16 mouse cellular contexts compared by ENCODE assay signal in the genomic region with DNA sequence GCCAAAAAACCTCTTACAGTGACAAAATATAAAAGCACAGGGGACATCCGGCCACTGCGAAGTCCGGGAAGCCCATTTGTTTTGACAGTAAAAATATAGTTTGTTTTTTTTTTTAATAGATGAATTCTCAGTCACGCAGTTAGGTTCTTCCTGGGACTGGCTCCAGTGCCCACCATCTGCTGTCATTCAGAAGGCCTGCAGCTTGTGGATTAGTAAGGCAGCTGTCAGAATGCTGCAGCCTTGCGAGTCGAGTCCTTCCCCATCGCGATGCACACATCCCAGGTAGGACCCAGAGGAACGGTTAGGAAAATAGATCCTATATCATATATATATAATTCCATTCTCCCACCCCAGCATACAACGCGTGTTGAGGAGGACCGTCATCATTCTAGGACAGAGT. TPM values are rescaled to one million over a fixed set of nuclear protein-coding genes. Genes with fewer than 3 reads are reported as not detected.
A peak's percentile ranks its signal among the peaks of the same experiment; 100 is the strongest.
DNase-seq lines count a peak whose midpoint lies in the region; ATAC-seq lines count a peak whose summit lies in the region.
"Had no signal": no experiment of that assay in that cellular context is flagged by ENCODE, and none has a peak within 500 bp of the region (broad histone marks: within the 10 kb centered on the region; RNA-seq: fewer than 3 reads in every experiment).

No protein-coding gene starts in this region.

- H3K4me3 ChIP-seq in forebrain, embryonic 15.5 days: no peak overlapping the region
- H3K4me3 ChIP-seq in forebrain, embryonic 12.5 days (replicated peaks): no peak overlapping the region
- H3K4me3 ChIP-seq in midbrain, embryonic 15.5 days: no peak overlapping the region
- H3K4me3 ChIP-seq in midbrain, embryonic 11.5 days (ENCODE audit: low read depth, low read length): no peak overlapping the region
- H3K4me3 ChIP-seq in neural tube, embryonic 14.5 days (ENCODE audit: low read depth, low read length): no peak overlapping the region

- H3K4me1 ChIP-seq in forebrain, embryonic 15.5 days: peaks cover 14% of the 10 kb centered on the region
- no peaks in the 10 kb centered on the region for H3K4me1 ChIP-seq in forebrain, embryonic 12.5 days
- H3K4me1 ChIP-seq in midbrain, embryonic 15.5 days: 0 out of 2 replicates have a peak, but pooled peaks cover 8% of the 10 kb centered on the region
- no peaks in the 10 kb centered on the region; the same call in 1 of the 2 replicates for H3K4me1 ChIP-seq in midbrain, embryonic 11.5 days (ENCODE audit: control insufficient read depth, insufficient read depth, low read length)
- H3K4me1 ChIP-seq in neural tube, embryonic 14.5 days (ENCODE audit: control insufficient read depth, insufficient read depth, low read length): peaks cover 10% of the 10 kb centered on the region

- DNase-seq in midbrain, embryonic 11.5 days (ENCODE audit: low spot score, missing footprints): no peak
- DNase-seq in cerebellum, postnatal 36 days: peak; percentile 53 to 58
- DNase-seq in spleen, postnatal 36 days (ENCODE audit: low spot score in 2 of 2): no peak
- no peak for DNase-seq in gastrocnemius, adult 8-10 months (ENCODE audit: low spot score in 2 of 2)
- DNase-seq: B cell, adult 2 months; kidney, adult 11 months; lung, postnatal 10 days had no signal

- 57% methylated on average over 12 of the region's 12 CpGs for WGBS in forebrain, embryonic 15.5 days
- 87% methylated on average over 12 of the region's 12 CpGs for WGBS in forebrain, embryonic 12.5 days
- WGBS in midbrain, embryonic 15.5 days: 60% methylated on average over 12 of the region's 12 CpGs
- 84% methylated on average over 12 of the region's 12 CpGs for WGBS in midbrain, embryonic 11.5 days
- 60% methylated on average over 12 of the region's 12 CpGs for WGBS in neural tube, embryonic 14.5 days

- no peaks in the 10 kb centered on the region; the same call in 1 of the 2 replicates for H3K36me3 ChIP-seq in forebrain, embryonic 15.5 days
- H3K36me3 ChIP-seq in forebrain, embryonic 12.5 days (replicated peaks): peaks cover 6% of the 10 kb centered on the region
- H3K36me3 ChIP-seq in midbrain, embryonic 15.5 days (replicated peaks): no peaks in the 10 kb centered on the region
- no peaks in the 10 kb centered on the region for H3K36me3 ChIP-seq in midbrain, embryonic 11.5 days (ENCODE audit: control insufficient read depth, insufficient read depth, low read length)
- no peaks in the 10 kb centered on the region for H3K36me3 ChIP-seq in neural tube, embryonic 14.5 days (ENCODE audit: control insufficient read depth, insufficient read depth, low read length)
- H3K36me3 ChIP-seq: G1E had no signal

- no peak for ATAC-seq in forebrain, embryonic 15.5 days (replicated peaks)
- ATAC-seq in forebrain, embryonic 12.5 days (ENCODE audit: low FRiP score): no peak
- ATAC-seq in midbrain, embryonic 15.5 days (replicated peaks): no peak
- no peak for ATAC-seq in midbrain, embryonic 11.5 days (ENCODE audit: low FRiP score)
- no peak for ATAC-seq in neural tube, embryonic 14.5 days (ENCODE audit: low read depth)

- peak overlapping the region; percentile 50 for H3K27ac ChIP-seq in forebrain, embryonic 15.5 days (replicated peaks)
- H3K27ac ChIP-seq in forebrain, embryonic 12.5 days: no peak overlapping the region
- H3K27ac ChIP-seq in midbrain, embryonic 15.5 days: peak overlapping the region; percentile 20
- H3K27ac ChIP-seq in midbrain, embryonic 11.5 days (ENCODE audit: low read depth, low read length): no peak overlapping the region
- 0 out of 2 replicates have a peak overlapping the region, but pooled peaks have one; percentile 5 for H3K27ac ChIP-seq in neural tube, embryonic 14.5 days (ENCODE audit: low read depth, low read length)

- H3K9me3 ChIP-seq in forebrain, embryonic 15.5 days: no peaks in the 10 kb centered on the region
- no peaks in the 10 kb centered on the region for H3K9me3 ChIP-seq in forebrain, embryonic 12.5 days
- H3K9me3 ChIP-seq in midbrain, embryonic 15.5 days: no peaks in the 10 kb centered on the region
- no peaks in the 10 kb centered on the region for H3K9me3 ChIP-seq in midbrain, embryonic 11.5 days (ENCODE audit: control insufficient read depth, low read length)
- H3K9me3 ChIP-seq in neural tube, embryonic 14.5 days (ENCODE audit: control insufficient read depth, low read length): no peaks in the 10 kb centered on the region

- H3K4me2 ChIP-seq in forebrain, embryonic 15.5 days (replicated peaks): no peak overlapping the region
- no peak overlapping the region for H3K4me2 ChIP-seq in forebrain, embryonic 12.5 days
- no peak overlapping the region for H3K4me2 ChIP-seq in midbrain, embryonic 15.5 days
- no peak overlapping the region for H3K4me2 ChIP-seq in midbrain, embryonic 11.5 days
- H3K4me2 ChIP-seq in neural tube, embryonic 14.5 days (ENCODE audit: low read depth, low read length): no peak overlapping the region
- H3K4me2 ChIP-seq: liver, embryonic 11.5 days had no signal

- no peaks in the 10 kb centered on the region for H3K27me3 ChIP-seq in forebrain, embryonic 15.5 days
- no peaks in the 10 kb centered on the region for H3K27me3 ChIP-seq in forebrain, embryonic 12.5 days
- no peaks in the 10 kb centered on the region for H3K27me3 ChIP-seq in midbrain, embryonic 15.5 days (replicated peaks)
- H3K27me3 ChIP-seq in midbrain, embryonic 11.5 days (ENCODE audit: control insufficient read depth, insufficient read depth, low read length): no peaks in the 10 kb centered on the region
- H3K27me3 ChIP-seq in neural tube, embryonic 14.5 days (ENCODE audit: control insufficient read depth, insufficient read depth, low read length): no peaks in the 10 kb centered on the region

- no peak overlapping the region for H3K9ac ChIP-seq in forebrain, embryonic 15.5 days (replicated peaks)
- no peak overlapping the region for H3K9ac ChIP-seq in forebrain, embryonic 12.5 days
- no peak overlapping the region for H3K9ac ChIP-seq in midbrain, embryonic 15.5 days
- H3K9ac ChIP-seq in midbrain, embryonic 11.5 days (ENCODE audit: low read length): no peak overlapping the region
- H3K9ac ChIP-seq in neural tube, embryonic 14.5 days (replicated peaks; ENCODE audit: low read depth, low read length): no peak overlapping the region

RNA-seq across cellular contexts. Expression of a gene that starts 5.1 kb away (rescaled TPM):
- 0.73 and 0.80 TPM in 2 replicates for polyA plus RNA-seq in forebrain, embryonic 15.5 days (2015; fragmentation: Nextera tagmentation; extraction: Ambion mirVana)
- polyA plus RNA-seq in forebrain, embryonic 12.5 days (2016; fragmentation: Nextera tagmentation; extraction: Ambion mirVana): 0.95 and 1.1 TPM in 2 replicates
- polyA plus RNA-seq in midbrain, embryonic 15.5 days (2015; fragmentation: Nextera tagmentation; extraction: Ambion mirVana): 1.1 and 1.6 TPM in 2 replicates
- 0.18 TPM in 1 of 2 replicates, not detected in the other for polyA plus RNA-seq in midbrain, embryonic 11.5 days (2014; fragmentation: Nextera tagmentation; extraction: Ambion mirVana)
- polyA plus RNA-seq in neural tube, embryonic 14.5 days (2014; fragmentation: Nextera tagmentation; extraction: Ambion mirVana): 0.82 and 0.91 TPM in 2 replicates
- under 1 TPM in 2 of 4 experiments, not detected in 2; 0.41 to 0.83 TPM for total RNA-seq in gastrocnemius, adult 8-10 months (2022)
- total RNA-seq: G1E had no signal
- polyA plus RNA-seq: G1E had no signal

RNA-seq across cellular contexts. Expression of a gene that starts 16.5 kb away (rescaled TPM):
- not detected in 2 replicates for polyA plus RNA-seq in forebrain, embryonic 15.5 days (2015; fragmentation: Nextera tagmentation; extraction: Ambion mirVana)
- polyA plus RNA-seq in forebrain, embryonic 12.5 days (2016; fragmentation: Nextera tagmentation; extraction: Ambion mirVana): not detected in 2 replicates
- not detected in 2 replicates for polyA plus RNA-seq in midbrain, embryonic 15.5 days (2015; fragmentation: Nextera tagmentation; extraction: Ambion mirVana)
- not detected in 2 replicates for polyA plus RNA-seq in midbrain, embryonic 11.5 days (2014; fragmentation: Nextera tagmentation; extraction: Ambion mirVana)
- not detected in 2 replicates for polyA plus RNA-seq in neural tube, embryonic 14.5 days (2014; fragmentation: Nextera tagmentation; extraction: Ambion mirVana)
- total RNA-seq in gastrocnemius, adult 8-10 months (2022): not detected
- total RNA-seq: G1E; gastrocnemius, postnatal 4 days; left cerebral cortex, adult 8-10 months had no signal
- polyA plus RNA-seq: G1E; heart, postnatal 0 days; liver, embryonic 11.5 days had no signal

Comparison
In these comparisons a context has a peak if more than half of its experiments do, and no peak if none do; other contexts are left out.
1. H3K27ac ChIP-seq: peak in forebrain, embryonic 15.5 days (single experiment), midbrain, embryonic 15.5 days (single experiment) and neural tube, embryonic 14.5 days (single experiment); none in forebrain, embryonic 12.5 days (single experiment) and midbrain, embryonic 11.5 days (single experiment).
2. DNase-seq: peak in cerebellum, postnatal 36 days (2 of 2); none in midbrain, embryonic 11.5 days (single experiment), spleen, postnatal 36 days (0 of 2) and gastrocnemius, adult 8-10 months (0 of 2).